Mouse (Mus musculus) liver, postnatal 0 days (tissue): Measurements from ENCODE around the gene Cobll1.

ENCODE experiments used
- CTCF ChIP-seq: sonication (generic); IDR thresholded peaks from 2 replicates; pipeline ENCODE4 v1.5.1; 2016; ENCODE audit warnings: antibody characterized with exemption, low read depth
- EP300 ChIP-seq: IDR thresholded peaks from 2 replicates; pipeline ENCODE4 v1.6.1; 2016; ENCODE audit warnings: antibody characterized with exemption, low read depth, mild to moderate bottlenecking

DNA sequence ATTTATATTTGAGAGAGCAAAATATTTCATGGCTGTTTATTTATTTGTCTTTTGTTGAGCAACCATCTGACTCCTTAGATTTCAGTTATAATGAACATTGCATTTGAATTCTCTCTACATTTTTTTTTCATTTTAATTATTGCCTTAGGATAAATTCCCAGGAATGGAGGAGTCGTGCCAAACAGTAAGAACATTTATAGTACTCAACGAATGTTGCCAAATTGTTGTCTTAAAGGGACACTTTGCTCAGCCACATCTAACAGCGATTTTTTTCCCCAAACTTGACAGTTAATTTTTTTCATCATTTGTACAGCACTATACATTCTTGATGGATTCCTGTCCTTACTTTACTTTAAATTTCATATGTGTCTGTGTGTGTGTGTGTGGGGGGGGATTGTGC lies 167.0 kb downstream of the Cobll1 start:
- no peak for TF ChIP-seq CTCF
- no peak for TF ChIP-seq EP300
